13 mouse cellular contexts compared by ENCODE assay signal in genomic region chr12:79471868-79472267, GRCm38 (mm10).
DNase-seq lines count a peak whose midpoint lies in the region; ATAC-seq and TF ChIP-seq lines count a peak whose summit lies in the region.
"Had no signal": no experiment of that assay in that cellular context is flagged by ENCODE, and none has a peak within 500 bp of the region (broad histone marks: within the 10 kb centered on the region; RNA-seq: fewer than 3 reads in every experiment).

No protein-coding gene starts in this region.

- no peak for DNase-seq in heart, postnatal 36 days
- DNase-seq in adrenal gland, postnatal 10 days: peak; percentile 24
- no peak for DNase-seq in right cerebral cortex, postnatal 25 days
- DNase-seq in urinary bladder, adult 2 months (ENCODE audit: low spot score): no peak
- no peak for DNase-seq in liver, postnatal 0 days
- DNase-seq: cerebellum, postnatal 14 days; lung, postnatal 36 days had no signal

- no peak overlapping the region for H3ac ChIP-seq in C2C12 (ENCODE audit: control insufficient read depth, insufficient read length, low read depth)

- H3K9me3 ChIP-seq in heart, embryonic 13.5 days: no peaks in the 10 kb centered on the region
- no peaks in the 10 kb centered on the region for H3K9me3 ChIP-seq in intestine, embryonic 15.5 days
- no peaks in the 10 kb centered on the region for H3K9me3 ChIP-seq in liver, postnatal 0 days (ENCODE audit: low read length)
- H3K9me3 ChIP-seq: embryonic facial prominence, embryonic 13.5 days; limb, embryonic 15.5 days; midbrain, embryonic 13.5 days had no signal

- H3K9ac ChIP-seq in heart, embryonic 13.5 days: no peak overlapping the region
- no peak overlapping the region for H3K9ac ChIP-seq in intestine, embryonic 15.5 days
- H3K9ac ChIP-seq in liver, postnatal 0 days (replicated peaks): no peak overlapping the region
- H3K9ac ChIP-seq: embryonic facial prominence, embryonic 13.5 days; limb, embryonic 15.5 days; midbrain, embryonic 13.5 days had no signal

- no peak for ATAC-seq in heart, embryonic 13.5 days (ENCODE audit: extremely low read depth, insufficient number of reproducible peaks, low FRiP score, low TSS enrichment)
- 0 out of 2 replicates have a peak, but pooled peaks have one; percentile 61 for ATAC-seq in intestine, embryonic 15.5 days
- no peak; the same call in 1 of the 2 replicates for ATAC-seq in liver, postnatal 0 days
- ATAC-seq: midbrain, embryonic 13.5 days had no signal

- no peak for TF ChIP-seq CTCF in C2C12 (IDR thresholded peaks at IDR 0.05; ENCODE audit: control insufficient read depth, insufficient read depth, insufficient read length)
- TF ChIP-seq CTCF in liver, postnatal 0 days (IDR thresholded peaks at IDR 0.05; ENCODE audit: low read depth): no peak

- H3K79me2 ChIP-seq in C2C12 (ENCODE audit: control insufficient read depth, insufficient read depth): no peaks in the 10 kb centered on the region

- peak overlapping the region; percentile 65 for H3K27ac ChIP-seq in heart, embryonic 13.5 days (replicated peaks)
- H3K27ac ChIP-seq in intestine, embryonic 15.5 days: no peak overlapping the region
- no peak overlapping the region for H3K27ac ChIP-seq in liver, postnatal 0 days (ENCODE audit: low read depth)
- H3K27ac ChIP-seq: embryonic facial prominence, embryonic 13.5 days; limb, embryonic 15.5 days; midbrain, embryonic 13.5 days had no signal

- TF ChIP-seq EP300 in liver, postnatal 0 days (IDR thresholded peaks at IDR 0.05; ENCODE audit: low read depth): no peak

- H3K27me3 ChIP-seq in heart, embryonic 13.5 days (replicated peaks): no peaks in the 10 kb centered on the region
- H3K27me3 ChIP-seq in C2C12 (ENCODE audit: control insufficient read depth, insufficient read depth, insufficient read length): no peaks in the 10 kb centered on the region
- H3K27me3 ChIP-seq in intestine, embryonic 15.5 days (replicated peaks): no peaks in the 10 kb centered on the region
- no peaks in the 10 kb centered on the region for H3K27me3 ChIP-seq in liver, postnatal 0 days (ENCODE audit: insufficient read depth, low read length)
- H3K27me3 ChIP-seq: embryonic facial prominence, embryonic 13.5 days; limb, embryonic 15.5 days; midbrain, embryonic 13.5 days had no signal

- peaks cover 17% of the 10 kb centered on the region for H3K4me1 ChIP-seq in heart, embryonic 13.5 days
- no peaks in the 10 kb centered on the region for H3K4me1 ChIP-seq in intestine, embryonic 15.5 days (replicated peaks)
- H3K4me1 ChIP-seq in liver, postnatal 0 days (ENCODE audit: insufficient read depth): no peaks in the 10 kb centered on the region

- no peak overlapping the region for H3K4me3 ChIP-seq in heart, embryonic 13.5 days
- H3K4me3 ChIP-seq in C2C12 (ENCODE audit: insufficient read depth, poor library complexity, severe bottlenecking): no peak overlapping the region
- no peak overlapping the region for H3K4me3 ChIP-seq in intestine, embryonic 15.5 days (replicated peaks)
- no peak overlapping the region for H3K4me3 ChIP-seq in liver, postnatal 0 days (ENCODE audit: low read depth, low read length)
- H3K4me3 ChIP-seq: embryonic facial prominence, embryonic 13.5 days; limb, embryonic 15.5 days; midbrain, embryonic 13.5 days had no signal

- H3K79me3 ChIP-seq in C2C12 (ENCODE audit: low read depth): no peaks in the 10 kb centered on the region

- H3K36me3 ChIP-seq in heart, embryonic 13.5 days: no peaks in the 10 kb centered on the region
- no peaks in the 10 kb centered on the region for H3K36me3 ChIP-seq in C2C12 (ENCODE audit: control insufficient read depth, insufficient read depth)
- H3K36me3 ChIP-seq in intestine, embryonic 15.5 days: no peaks in the 10 kb centered on the region
- no peaks in the 10 kb centered on the region for H3K36me3 ChIP-seq in liver, postnatal 0 days (replicated peaks; ENCODE audit: insufficient read depth, low read length)
- H3K36me3 ChIP-seq: embryonic facial prominence, embryonic 13.5 days; limb, embryonic 15.5 days; midbrain, embryonic 13.5 days had no signal

- intact Hi-C loops in heart, postnatal 36 days (cut with DNase I): no loop called here

- WGBS in heart, embryonic 13.5 days: 52% methylated on average over 2 of the region's 2 CpGs
- WGBS in intestine, embryonic 15.5 days: 39% methylated on average over 2 of the region's 2 CpGs
- 66% methylated on average over 2 of the region's 2 CpGs for WGBS in liver, postnatal 0 days (ENCODE audit: insufficient replicate concordance)

- no peak overlapping the region for H3K4me2 ChIP-seq in heart, embryonic 13.5 days
- H3K4me2 ChIP-seq in intestine, embryonic 15.5 days (replicated peaks): no peak overlapping the region
- H3K4me2 ChIP-seq in liver, postnatal 0 days (ENCODE audit: low read depth, low read length): no peak overlapping the region
- H3K4me2 ChIP-seq: embryonic facial prominence, embryonic 13.5 days; limb, embryonic 15.5 days; midbrain, embryonic 13.5 days had no signal

TF ChIP-seq in C2C12, 6 proteins besides CTCF, POLR2A, EP300 and RAD21:
- TF ChIP-seq FOSL1 (IDR thresholded peaks at IDR 0.05; ENCODE audit: insufficient read depth, low read length, poor library complexity, severe bottlenecking) (peak; percentile 79), MAX (IDR thresholded peaks at IDR 0.05) (no peak)
